Mouse (Mus musculus): ENCODE data around the gene Sgpp2. TPM values are rescaled to one million over a fixed set of nuclear protein-coding genes. Genes with fewer than 3 reads are reported as not detected.

Sgpp2 gene
- polyA plus RNA-seq, 1 experiment from 2014 or later, result 32.1 TPM

DNA sequence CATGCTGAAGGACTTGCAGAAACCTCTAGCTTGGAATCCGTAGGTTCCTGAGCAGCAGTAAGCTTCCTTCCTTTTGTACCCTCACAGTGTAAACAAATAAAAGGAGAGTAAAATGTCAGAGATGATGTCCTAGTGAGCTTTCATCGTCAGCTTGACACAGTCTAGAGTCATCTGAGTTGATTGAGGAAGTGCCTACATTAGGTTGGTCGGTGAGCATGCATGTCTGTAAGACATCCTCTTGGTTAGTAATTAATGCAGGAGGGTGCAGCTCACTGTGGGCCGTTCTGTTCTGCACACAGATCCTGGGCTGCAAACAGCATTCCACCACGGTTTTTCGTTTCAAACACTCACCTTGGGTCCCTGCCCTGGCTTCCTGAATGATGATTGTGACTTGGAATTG is 60.0 kb downstream of the Sgpp2 start:
- no peak overlapping the region for H3K4me3 ChIP-seq (ENCODE audit: low read depth, low read length)
- no peaks in the 10 kb centered on the region for H3K9me3 ChIP-seq (ENCODE audit: control insufficient read depth, low read depth, low read length)
- ATAC-seq (ENCODE audit: insufficient number of reproducible peaks, insufficient read depth, low FRiP score, low read depth), result no peak
- H3K9ac ChIP-seq (replicated peaks; ENCODE audit: low read depth, low read length), result no peak overlapping the region
- H3K36me3 ChIP-seq (ENCODE audit: control insufficient read depth, insufficient read depth, low read length), result no peaks in the 10 kb centered on the region
- no peak overlapping the region for H3K27ac ChIP-seq (ENCODE audit: low read length)
- H3K4me2 ChIP-seq (replicated peaks; ENCODE audit: low read depth, low read length), result no peak overlapping the region
- WGBS, result 32% methylated on average over 6 of the region's 6 CpGs
- no peaks in the 10 kb centered on the region for H3K27me3 ChIP-seq (ENCODE audit: control insufficient read depth, insufficient read depth, low read length)
- H3K4me1 ChIP-seq (ENCODE audit: control insufficient read depth, insufficient read depth, low read length), result peaks cover 5% of the 10 kb centered on the region; the same call in 1 of the 2 replicates

DNA sequence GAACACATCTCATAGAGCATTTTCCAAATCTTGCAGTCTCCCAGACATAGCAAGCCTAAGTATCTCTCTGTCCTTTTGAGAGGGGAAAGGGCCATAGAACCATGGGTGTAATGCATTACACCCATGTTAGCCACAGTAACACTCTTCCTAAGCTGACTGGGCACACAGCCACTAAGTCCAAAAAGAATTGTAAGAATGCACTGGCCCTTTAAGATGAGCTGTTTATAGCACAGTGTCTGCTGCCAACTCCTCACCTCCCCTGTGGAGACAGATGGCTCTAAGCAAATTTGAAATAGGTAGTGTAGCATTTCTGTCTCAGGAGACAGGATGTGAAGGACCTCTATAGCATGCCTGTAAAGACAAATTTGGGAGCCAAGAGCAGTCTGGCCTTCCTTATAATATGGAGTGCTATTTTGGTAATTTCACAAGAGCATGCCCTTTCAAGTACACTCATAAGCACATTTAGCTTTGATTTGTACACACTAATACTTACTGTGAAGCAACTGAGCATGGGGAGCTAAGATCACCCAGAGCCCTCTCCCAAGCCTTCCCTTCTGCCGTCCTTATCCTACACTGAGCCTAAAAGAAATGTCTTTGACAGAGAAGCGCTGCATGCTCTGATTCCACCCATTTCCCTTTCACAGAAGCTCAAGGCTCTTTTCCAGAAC is 61.6 kb downstream of the Sgpp2 start:
- no peak overlapping the region for H3K4me2 ChIP-seq (replicated peaks; ENCODE audit: low read depth, low read length)
- 77% methylated on average over 2 of the region's 2 CpGs for WGBS
- no peak for ATAC-seq (ENCODE audit: insufficient number of reproducible peaks, insufficient read depth, low FRiP score, low read depth)
- H3K4me1 ChIP-seq (ENCODE audit: control insufficient read depth, insufficient read depth, low read length), result peaks cover 5% of the 10 kb centered on the region; the same call in 1 of the 2 replicates
- H3K27ac ChIP-seq (ENCODE audit: low read length), result no peak overlapping the region
- no peaks in the 10 kb centered on the region for H3K9me3 ChIP-seq (ENCODE audit: control insufficient read depth, low read depth, low read length)
- H3K4me3 ChIP-seq (ENCODE audit: low read depth, low read length), result no peak overlapping the region
- H3K27me3 ChIP-seq (ENCODE audit: control insufficient read depth, insufficient read depth, low read length), result no peaks in the 10 kb centered on the region
- no peaks in the 10 kb centered on the region for H3K36me3 ChIP-seq (ENCODE audit: control insufficient read depth, insufficient read depth, low read length)
- H3K9ac ChIP-seq (replicated peaks; ENCODE audit: low read depth, low read length), result no peak overlapping the region

DNA sequence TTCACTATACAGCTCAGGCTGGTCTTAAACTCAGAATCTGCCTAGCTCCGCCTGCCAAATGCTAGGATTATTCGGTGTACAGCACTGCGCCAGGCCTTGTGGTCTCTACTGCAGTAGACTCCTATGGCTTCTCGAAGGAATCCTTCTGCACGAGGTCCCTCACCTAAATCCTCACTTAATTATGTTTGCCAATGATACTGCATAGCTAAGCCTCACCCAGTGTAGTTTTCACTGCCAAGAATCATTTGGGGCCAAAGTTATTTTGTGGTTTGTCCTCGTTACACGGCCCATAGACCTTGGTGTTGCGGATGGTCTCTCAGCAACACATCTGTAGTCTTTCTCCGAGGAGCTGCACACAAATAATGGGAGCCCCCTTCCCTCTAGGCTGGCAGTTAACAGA is 62.2 kb downstream of the Sgpp2 start:
- Histone ChIP-seq H3K9ac (replicated peaks; ENCODE audit: low read depth, low read length) (no peak overlapping the region), H3K36me3 (ENCODE audit: control insufficient read depth, insufficient read depth, low read length) (no peaks in the 10 kb centered on the region), H3K4me3 (ENCODE audit: low read depth, low read length) (no peak overlapping the region), H3K9me3 (ENCODE audit: control insufficient read depth, low read depth, low read length) (no peaks in the 10 kb centered on the region), H3K27ac (ENCODE audit: low read length) (no peak overlapping the region), H3K4me1 (ENCODE audit: control insufficient read depth, insufficient read depth, low read length) (peaks cover 5% of the 10 kb centered on the region; the same call in 1 of the 2 replicates), H3K4me2 (replicated peaks; ENCODE audit: low read depth, low read length) (no peak overlapping the region), H3K27me3 (ENCODE audit: control insufficient read depth, insufficient read depth, low read length) (no peaks in the 10 kb centered on the region)
- no peak for ATAC-seq (ENCODE audit: insufficient number of reproducible peaks, insufficient read depth, low FRiP score, low read depth)
- WGBS, result 92% methylated on average over 9 of the region's 9 CpGs

DNA sequence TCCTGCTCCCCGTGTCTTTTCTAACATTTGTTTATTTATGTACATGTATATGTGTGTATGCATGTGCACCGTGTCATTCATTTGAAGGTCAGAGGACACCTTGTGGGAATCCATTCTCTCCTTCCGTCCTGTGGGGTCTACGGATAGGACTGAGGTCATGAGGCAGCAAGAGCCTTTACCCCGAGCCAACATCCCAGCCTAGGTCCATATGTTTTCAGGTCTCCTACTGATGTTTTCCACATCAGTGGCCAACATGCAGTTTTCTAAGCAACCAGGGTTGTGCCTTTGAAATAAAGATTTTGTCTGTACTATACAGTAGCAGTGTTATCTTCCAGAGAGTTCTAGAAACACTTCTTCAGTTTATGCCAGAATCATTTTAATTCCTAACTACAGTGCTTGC is 63.7 kb downstream of the Sgpp2 start:
- Histone ChIP-seq H3K4me1 (ENCODE audit: control insufficient read depth, insufficient read depth, low read length) (peaks cover 5% of the 10 kb centered on the region; the same call in 1 of the 2 replicates), H3K9ac (replicated peaks; ENCODE audit: low read depth, low read length) (no peak overlapping the region), H3K4me3 (ENCODE audit: low read depth, low read length) (no peak overlapping the region), H3K9me3 (ENCODE audit: control insufficient read depth, low read depth, low read length) (no peaks in the 10 kb centered on the region), H3K27me3 (ENCODE audit: control insufficient read depth, insufficient read depth, low read length) (no peaks in the 10 kb centered on the region), H3K27ac (ENCODE audit: low read length) (no peak overlapping the region), H3K4me2 (replicated peaks; ENCODE audit: low read depth, low read length) (no peak overlapping the region), H3K36me3 (ENCODE audit: control insufficient read depth, insufficient read depth, low read length) (no peaks in the 10 kb centered on the region)
- ATAC-seq (ENCODE audit: insufficient number of reproducible peaks, insufficient read depth, low FRiP score, low read depth), result no peak
- 88% methylated on average over 5 of the region's 5 CpGs for WGBS

DNA sequence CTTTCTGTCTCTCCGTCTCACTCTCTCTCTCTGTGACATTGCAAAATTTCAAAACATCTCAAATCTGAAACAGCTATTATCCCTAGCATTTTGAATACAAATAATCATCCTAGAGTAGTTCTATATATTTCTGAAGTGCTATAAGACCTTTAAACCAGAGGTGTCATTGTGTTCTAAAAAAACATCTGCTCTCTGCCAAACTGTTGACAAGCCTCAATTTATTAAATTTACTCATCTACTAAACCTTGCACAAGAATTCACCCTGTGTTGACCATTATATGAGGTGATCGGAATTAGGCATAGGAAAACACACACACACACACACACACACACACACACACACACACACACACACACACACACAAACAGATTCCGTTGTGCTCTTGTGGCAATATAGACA is 64.9 kb downstream of the Sgpp2 start:
- no peak overlapping the region for H3K4me3 ChIP-seq (ENCODE audit: low read depth, low read length)
- H3K4me2 ChIP-seq (replicated peaks; ENCODE audit: low read depth, low read length), result no peak overlapping the region
- 93% methylated on average over 3 of the region's 3 CpGs for WGBS

DNA sequence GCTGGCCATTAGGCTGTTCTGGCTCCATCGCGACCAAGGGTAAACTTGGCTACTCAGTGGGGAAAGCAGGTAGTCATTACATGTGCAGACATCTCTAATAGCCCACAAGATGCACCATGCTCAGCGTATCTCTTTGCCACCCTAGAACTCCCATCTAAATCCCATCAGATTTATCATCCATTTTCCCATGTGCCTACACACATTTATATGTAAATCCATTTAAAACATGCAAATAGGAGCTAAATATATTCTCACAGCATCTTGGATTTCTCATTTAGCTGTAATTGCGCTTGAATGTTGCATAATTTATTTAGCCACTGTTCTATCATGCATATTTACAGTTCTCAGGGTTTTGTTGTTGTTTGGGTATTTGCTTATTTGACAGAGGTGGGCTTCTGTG is 70.8 kb downstream of the Sgpp2 start:
- Histone ChIP-seq H3K9ac (replicated peaks; ENCODE audit: low read depth, low read length) (no peak overlapping the region), H3K27me3 (ENCODE audit: control insufficient read depth, insufficient read depth, low read length) (no peaks in the 10 kb centered on the region), H3K4me3 (ENCODE audit: low read depth, low read length) (no peak overlapping the region), H3K36me3 (ENCODE audit: control insufficient read depth, insufficient read depth, low read length) (no peaks in the 10 kb centered on the region), H3K9me3 (ENCODE audit: control insufficient read depth, low read depth, low read length) (no peaks in the 10 kb centered on the region), H3K4me1 (ENCODE audit: control insufficient read depth, insufficient read depth, low read length) (no peaks in the 10 kb centered on the region), H3K4me2 (replicated peaks; ENCODE audit: low read depth, low read length) (no peak overlapping the region), H3K27ac (ENCODE audit: low read length) (no peak overlapping the region)
- WGBS, result 95% methylated on average over 4 of the region's 4 CpGs
- ATAC-seq (ENCODE audit: insufficient number of reproducible peaks, insufficient read depth, low FRiP score, low read depth), result no peak

More for the DNA sequence above, 64.9 kb downstream of the Sgpp2 start:
- ATAC-seq (ENCODE audit: insufficient number of reproducible peaks, insufficient read depth, low FRiP score, low read depth), result no peak
- no peak overlapping the region for H3K9ac ChIP-seq (replicated peaks; ENCODE audit: low read depth, low read length)
- no peaks in the 10 kb centered on the region for H3K27me3 ChIP-seq (ENCODE audit: control insufficient read depth, insufficient read depth, low read length)
- no peaks in the 10 kb centered on the region for H3K36me3 ChIP-seq (ENCODE audit: control insufficient read depth, insufficient read depth, low read length)
- H3K27ac ChIP-seq (ENCODE audit: low read length), result no peak overlapping the region
- no peaks in the 10 kb centered on the region for H3K9me3 ChIP-seq (ENCODE audit: control insufficient read depth, low read depth, low read length)
- H3K4me1 ChIP-seq (ENCODE audit: control insufficient read depth, insufficient read depth, low read length), result peaks cover 5% of the 10 kb centered on the region; the same call in 1 of the 2 replicates

DNA sequence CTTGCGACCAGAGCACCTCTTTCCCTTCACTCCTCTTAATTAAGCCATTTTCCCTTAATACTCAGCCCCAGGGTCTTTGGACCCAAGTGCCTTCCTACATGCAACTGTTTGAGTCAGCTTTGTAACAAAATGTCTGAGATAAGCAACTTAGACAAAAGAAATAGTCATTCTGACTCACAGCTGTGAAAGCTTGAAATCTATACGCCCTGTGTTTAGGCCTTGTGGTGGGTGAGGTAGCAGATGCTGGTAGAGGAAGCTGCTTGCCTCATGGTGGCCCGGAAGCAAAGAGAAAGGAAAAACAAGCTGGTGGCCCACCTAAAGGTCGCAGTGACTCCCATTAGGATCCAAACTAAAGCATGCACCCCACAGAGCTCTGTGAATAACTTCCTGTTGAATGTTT is 77.7 kb downstream of the Sgpp2 start:
- Histone ChIP-seq H3K4me2 (replicated peaks; ENCODE audit: low read depth, low read length) (no peak overlapping the region), H3K4me1 (ENCODE audit: control insufficient read depth, insufficient read depth, low read length) (no peaks in the 10 kb centered on the region), H3K27me3 (ENCODE audit: control insufficient read depth, insufficient read depth, low read length) (no peaks in the 10 kb centered on the region), H3K9ac (replicated peaks; ENCODE audit: low read depth, low read length) (no peak overlapping the region), H3K36me3 (ENCODE audit: control insufficient read depth, insufficient read depth, low read length) (no peaks in the 10 kb centered on the region), H3K27ac (ENCODE audit: low read length) (no peak overlapping the region), H3K4me3 (ENCODE audit: low read depth, low read length) (no peak overlapping the region), H3K9me3 (ENCODE audit: control insufficient read depth, low read depth, low read length) (no peaks in the 10 kb centered on the region)
- ATAC-seq (ENCODE audit: insufficient number of reproducible peaks, insufficient read depth, low FRiP score, low read depth), result no peak
- 65% methylated on average over 4 of the region's 4 CpGs for WGBS

DNA sequence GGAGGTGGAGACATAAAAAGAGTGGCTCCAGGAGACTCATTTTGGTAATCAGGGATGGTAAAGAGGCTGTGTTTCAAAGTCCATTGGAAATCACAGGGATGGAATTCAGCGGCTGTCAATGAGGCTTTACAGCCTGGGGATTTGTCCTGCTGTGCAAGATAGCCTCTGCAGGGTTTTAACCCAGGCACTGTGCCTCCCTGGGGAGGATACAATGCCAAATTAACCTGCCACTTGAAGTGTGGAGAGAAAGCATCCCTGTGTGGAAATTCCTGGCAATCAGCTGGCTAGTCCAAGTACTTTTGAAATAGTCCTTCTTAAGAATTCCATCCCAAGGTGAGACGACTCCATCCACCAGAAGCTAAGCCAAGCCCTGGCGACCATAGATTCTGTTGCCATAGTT is 78.7 kb downstream of the Sgpp2 start:
- ATAC-seq (ENCODE audit: insufficient number of reproducible peaks, insufficient read depth, low FRiP score, low read depth), result no peak
- Histone ChIP-seq H3K9me3 (ENCODE audit: control insufficient read depth, low read depth, low read length) (no peaks in the 10 kb centered on the region), H3K4me1 (ENCODE audit: control insufficient read depth, insufficient read depth, low read length) (no peaks in the 10 kb centered on the region), H3K4me3 (ENCODE audit: low read depth, low read length) (no peak overlapping the region), H3K27me3 (ENCODE audit: control insufficient read depth, insufficient read depth, low read length) (no peaks in the 10 kb centered on the region), H3K9ac (replicated peaks; ENCODE audit: low read depth, low read length) (no peak overlapping the region), H3K36me3 (ENCODE audit: control insufficient read depth, insufficient read depth, low read length) (no peaks in the 10 kb centered on the region), H3K27ac (ENCODE audit: low read length) (no peak overlapping the region), H3K4me2 (replicated peaks; ENCODE audit: low read depth, low read length) (no peak overlapping the region)
- WGBS, result 36% methylated on average over 3 of the region's 3 CpGs

DNA sequence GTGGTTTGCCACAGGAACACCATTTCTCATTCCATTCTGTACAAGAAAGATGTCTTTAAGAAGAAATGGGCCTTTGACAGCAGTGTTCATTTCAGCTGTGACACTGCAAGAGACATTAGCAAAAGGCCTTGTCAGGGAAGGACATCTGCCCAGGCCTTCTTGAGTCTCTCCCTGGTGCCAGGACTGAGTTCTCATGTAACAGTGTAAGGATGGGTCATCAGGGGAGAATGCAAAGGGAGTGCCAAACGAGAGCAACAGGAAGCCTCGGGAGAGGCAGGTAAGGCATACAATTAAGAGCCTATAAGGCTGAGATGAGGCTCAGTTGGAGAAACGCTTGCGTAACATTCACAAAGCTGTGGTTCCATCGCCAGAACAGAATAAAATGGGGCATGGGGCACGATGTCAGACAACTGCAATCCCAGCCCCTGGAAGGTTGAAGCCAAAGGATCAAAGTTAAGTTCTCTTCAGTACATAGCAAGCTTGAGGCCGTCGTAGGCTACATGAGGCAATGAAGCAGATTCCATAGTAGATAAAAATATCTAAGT is 85.1 kb downstream of the Sgpp2 start:
- no peak overlapping the region for H3K4me3 ChIP-seq (ENCODE audit: low read depth, low read length)
- H3K9me3 ChIP-seq (ENCODE audit: control insufficient read depth, low read depth, low read length), result no peaks in the 10 kb centered on the region
- no peak overlapping the region for H3K27ac ChIP-seq (ENCODE audit: low read length)
- H3K4me1 ChIP-seq (ENCODE audit: control insufficient read depth, insufficient read depth, low read length), result no peaks in the 10 kb centered on the region
- H3K36me3 ChIP-seq (ENCODE audit: control insufficient read depth, insufficient read depth, low read length), result no peaks in the 10 kb centered on the region
- 60% methylated on average over 8 of the region's 8 CpGs for WGBS
- no peaks in the 10 kb centered on the region for H3K27me3 ChIP-seq (ENCODE audit: control insufficient read depth, insufficient read depth, low read length)
- H3K9ac ChIP-seq (replicated peaks; ENCODE audit: low read depth, low read length), result no peak overlapping the region
- no peak for ATAC-seq (ENCODE audit: insufficient number of reproducible peaks, insufficient read depth, low FRiP score, low read depth)
- no peak overlapping the region for H3K4me2 ChIP-seq (replicated peaks; ENCODE audit: low read depth, low read length)

Data from stomach, embryonic 14.5 days (tissue).